Mouse (Mus musculus) heart, embryonic 16.5 days (tissue): Measurements from ENCODE around the gene Esrp2. TPM values are rescaled to one million over a fixed set of nuclear protein-coding genes. Genes with fewer than 3 reads are reported as not detected.

Experiments
- ATAC-seq: fragments of 200-750 bp; cut with Nextera tagmentation; replicated peaks from 2 replicates; pipeline ENCODE4 v1.8.0; 2017; ENCODE audit warnings: moderate number of reproducible peaks; ENCODE audit not compliant: insufficient read depth, low FRiP score; ENCODE audit errors: extremely low read depth
- H3K27ac ChIP-seq: fragments of 300-500 bp; sonication (generic); 2 replicates; pipeline ENCODE4 v1.5.1; 2014; ENCODE audit warnings: mild to moderate bottlenecking, low read length, control low read depth, moderate library complexity
- H3K27me3 ChIP-seq: fragments of 300-500 bp; sonication (generic); 2 replicates; pipeline ENCODE4 v1.6.1; 2014; ENCODE audit warnings: low read length, mixed read lengths; ENCODE audit not compliant: control insufficient read depth, insufficient read depth
- H3K36me3 ChIP-seq: fragments of 300-500 bp; sonication (generic); 2 replicates; pipeline ENCODE4 v1.6.1; 2014; ENCODE audit not compliant: control insufficient read depth, insufficient read depth
- H3K4me1 ChIP-seq: fragments of 300-500 bp; sonication (generic); 2 replicates; pipeline ENCODE4 v1.6.1; 2014; ENCODE audit warnings: low read length, mixed read lengths; ENCODE audit not compliant: control insufficient read depth, insufficient read depth
- H3K4me2 ChIP-seq: fragments of 300-500 bp; sonication (generic); 2 replicates; pipeline ENCODE4 v1.6.1; 2014; ENCODE audit warnings: low read depth, mild to moderate bottlenecking, control low read depth, low read length
- H3K4me3 ChIP-seq: fragments of 300-500 bp; sonication (generic); 2 replicates; pipeline ENCODE4 v1.5.1; 2014; ENCODE audit warnings: mild to moderate bottlenecking, control low read depth, low read length
- H3K9ac ChIP-seq: fragments of 300-500 bp; sonication (generic); 2 replicates; pipeline ENCODE4 v1.6.1; 2014; ENCODE audit warnings: low read length, control low read depth
- H3K9me3 ChIP-seq: fragments of 300-500 bp; sonication (generic); replicated peaks from 2 replicates; pipeline ENCODE4 v1.6.1; 2016; ENCODE audit warnings: low read length; ENCODE audit not compliant: control insufficient read depth
- WGBS: fragments of 180-500 bp; shearing (Covaris S2); extraction: QIAGEN DNeasy Blood & Tissue Kit; methylation state at CpG from one replicate; pipeline ENCODE4 v1.1.7; 2014; 5-methylcytosine and 5-hydroxymethylcytosine counted together
- polyA plus RNA-seq: library from polyadenylated mRNA; unstranded; fragments of >200 nt; fragmentation: Nextera tagmentation; extraction: Ambion mirVana; gene quantifications from 2 replicates; pipeline ENCODE4 v1.2.1, GENCODE M21; 2015

Esrp2 gene
- polyA plus RNA-seq, 1 experiment from 2014 or later = 1.9 TPM

GRCm38 (mm10) chr8:106150653-106151000 is 13.9 kb upstream of the Esrp2 start:
- no peak; the same call in 1 of the 2 replicates for ATAC-seq

GRCm38 (mm10) chr8:106149801-106150652 is 13.3 kb upstream of the Esrp2 start, which contains the start of gene Pla2g15:
Pla2g15 (plus strand) TSS chr8:106150399.
- peak within 1 kb of the TSS; percentile 71 for H3K4me3 ChIP-seq
- no peaks in the 10 kb centered on the region for H3K27me3 ChIP-seq
- no peaks in the 10 kb centered on the region for H3K9me3 ChIP-seq
- H3K36me3 ChIP-seq = no peaks in the 10 kb centered on the region
- H3K27ac ChIP-seq = peak within 1 kb of the TSS; percentile 8; the same call in 1 of the 2 replicates
- peak within 1 kb of the TSS; percentile 73 for H3K4me2 ChIP-seq
- H3K4me1 ChIP-seq = peaks cover 11% of the 10 kb centered on the region
- H3K9ac ChIP-seq = peak within 1 kb of the TSS; percentile 78
- WGBS = 2% methylated on average over 38 of the region's 38 CpGs
- peak; percentile 98 for ATAC-seq

More at GRCm38 (mm10) chr8:106150653-106151000, 13.9 kb upstream of the Esrp2 start:
- no peaks in the 10 kb centered on the region for H3K9me3 ChIP-seq
- H3K27me3 ChIP-seq = no peaks in the 10 kb centered on the region
- WGBS = 20% methylated on average over 8 of the region's 8 CpGs
- H3K27ac ChIP-seq = no peak overlapping the region
- peak overlapping the region; percentile 78 for H3K9ac ChIP-seq
- peak overlapping the region; percentile 73 for H3K4me2 ChIP-seq
- peaks cover 3% of the 10 kb centered on the region; the same call in 1 of the 2 replicates for H3K36me3 ChIP-seq
- peak overlapping the region; percentile 71 for H3K4me3 ChIP-seq
- H3K4me1 ChIP-seq = peaks cover 11% of the 10 kb centered on the region

- Histone ChIP-seq H3K4me2 (no peak overlapping the region), H3K9me3 (no peaks in the 10 kb centered on the region), H3K4me3 (no peak overlapping the region), H3K27me3 (no peaks in the 10 kb centered on the region), H3K9ac (no peak overlapping the region), H3K36me3 (no peaks in the 10 kb centered on the region), H3K27ac (no peak overlapping the region), H3K4me1 (peaks cover 11% of the 10 kb centered on the region)
- no peak for ATAC-seq
- WGBS = 88% methylated on average over 6 of the region's 6 CpGs
Observed at GRCm38 (mm10) chr8:106149025-106149424, 12.3 kb upstream of the Esrp2 start.

- Histone ChIP-seq H3K4me3 (no peak overlapping the region), H3K27ac (no peak overlapping the region), H3K4me2 (no peak overlapping the region), H3K27me3 (no peaks in the 10 kb centered on the region), H3K36me3 (no peaks in the 10 kb centered on the region), H3K9me3 (no peaks in the 10 kb centered on the region), H3K4me1 (peaks cover 10% of the 10 kb centered on the region), H3K9ac (no peak overlapping the region)
- WGBS = 80% methylated on average over 6 of the region's 6 CpGs
- no peak for ATAC-seq
Observed at GRCm38 (mm10) chr8:106147868-106148565, 11.2 kb upstream of the Esrp2 start.

GRCm38 (mm10) chr8:106146014-106146413 is 9.2 kb upstream of the Esrp2 start:
- no peak overlapping the region for H3K4me3 ChIP-seq
- peaks cover 4% of the 10 kb centered on the region for H3K4me1 ChIP-seq
- H3K27ac ChIP-seq = no peak overlapping the region
- no peaks in the 10 kb centered on the region for H3K36me3 ChIP-seq
- WGBS = 80% methylated on average over 4 of the region's 4 CpGs
- no peaks in the 10 kb centered on the region for H3K27me3 ChIP-seq
- H3K4me2 ChIP-seq = no peak overlapping the region
- H3K9ac ChIP-seq = no peak overlapping the region
- H3K9me3 ChIP-seq = no peaks in the 10 kb centered on the region
- no peak for ATAC-seq

GRCm38 (mm10) chr8:106145331-106145730 is 8.6 kb upstream of the Esrp2 start:
- ATAC-seq = no peak
- Histone ChIP-seq H3K27ac (no peak overlapping the region), H3K36me3 (no peaks in the 10 kb centered on the region), H3K4me3 (no peak overlapping the region), H3K9me3 (no peaks in the 10 kb centered on the region), H3K9ac (no peak overlapping the region), H3K4me1 (no peaks in the 10 kb centered on the region), H3K4me2 (no peak overlapping the region), H3K27me3 (no peaks in the 10 kb centered on the region)
- WGBS = 87% methylated on average over 2 of the region's 2 CpGs

- WGBS = 18% methylated on average over 13 of the region's 13 CpGs
- peak; percentile 38; the same call in 1 of the 2 replicates for ATAC-seq
Observed at GRCm38 (mm10) chr8:106140769-106141168, 4.0 kb upstream of the Esrp2 start.

GRCm38 (mm10) chr8:106140191-106140590 is 3.4 kb upstream of the Esrp2 start:
- no peak overlapping the region for H3K4me2 ChIP-seq
- peaks cover 21% of the 10 kb centered on the region for H3K4me1 ChIP-seq
- 56% methylated on average over 5 of the region's 5 CpGs for WGBS
- H3K27ac ChIP-seq = no peak overlapping the region
- ATAC-seq = no peak
- H3K9me3 ChIP-seq = no peaks in the 10 kb centered on the region
- peaks cover 11% of the 10 kb centered on the region for H3K27me3 ChIP-seq
- no peak overlapping the region for H3K9ac ChIP-seq
- H3K36me3 ChIP-seq = no peaks in the 10 kb centered on the region
- H3K4me3 ChIP-seq = no peak overlapping the region

More at GRCm38 (mm10) chr8:106140769-106141168, 4.0 kb upstream of the Esrp2 start:
- no peaks in the 10 kb centered on the region for H3K36me3 ChIP-seq
- no peak overlapping the region for H3K27ac ChIP-seq
- H3K4me2 ChIP-seq = no peak overlapping the region
- H3K9ac ChIP-seq = no peak overlapping the region
- H3K4me3 ChIP-seq = no peak overlapping the region
- peaks cover 19% of the 10 kb centered on the region for H3K4me1 ChIP-seq
- peaks cover 5% of the 10 kb centered on the region for H3K27me3 ChIP-seq
- no peaks in the 10 kb centered on the region for H3K9me3 ChIP-seq

GRCm38 (mm10) chr8:106138616-106139015 is 1.8 kb upstream of the Esrp2 start:
- Histone ChIP-seq H3K4me3 (peak overlapping the region; percentile 71), H3K9ac (peak overlapping the region; percentile 74), H3K9me3 (no peaks in the 10 kb centered on the region), H3K36me3 (no peaks in the 10 kb centered on the region), H3K27me3 (peaks cover 21% of the 10 kb centered on the region), H3K27ac (peak overlapping the region; percentile 57; the same call in 1 of the 2 replicates), H3K4me2 (peak overlapping the region; percentile 81), H3K4me1 (peaks cover 21% of the 10 kb centered on the region)
- 12% methylated on average over 7 of the region's 7 CpGs for WGBS
- no peak for ATAC-seq
